Comparison of ENCODE assay signal across 8 mouse cellular contexts in genomic region chr17:26932839-26933398, GRCm38 (mm10). TPM values are rescaled to one million over a fixed set of nuclear protein-coding genes. Genes with fewer than 3 reads are reported as not detected.
DNase-seq lines count a peak whose midpoint lies in the region; ATAC-seq and TF ChIP-seq lines count a peak whose summit lies in the region.

TSS of gene Phf1 (plus strand) at chr17:26933052.

- no peaks in the 10 kb centered on the region for H3K9me3 ChIP-seq in lung, embryonic 14.5 days (ENCODE audit: low read depth, low read length)

- TF ChIP-seq CTCF in lung, embryonic 14.5 days (IDR thresholded peaks at IDR 0.05; ENCODE audit: low read depth) = no peak

- peak; percentile 97 for DNase-seq in Muller cell, postnatal 12 days (ENCODE audit: inconsistent ontology term)
- peak; percentile 95 for DNase-seq in cerebellum, adult 9-10 months
- peak; percentile 90 to 95 for DNase-seq in layer of hippocampus, adult 8-10 months (ENCODE audit: low spot score in 2 of 2)
- DNase-seq in lung, embryonic 14.5 days = peak; percentile 96
- peak; percentile 96 for DNase-seq in testis, postnatal 14 days (ENCODE audit: low spot score)

- no peaks in the 10 kb centered on the region for H3K27me3 ChIP-seq in lung, embryonic 14.5 days (ENCODE audit: insufficient read depth, low read length)

- peak within 1 kb of the TSS; percentile 73 for H3K9ac ChIP-seq in lung, embryonic 14.5 days

- peak; percentile 74 for ATAC-seq in frontal cortex, adult (ENCODE audit: low TSS enrichment)
- ATAC-seq in hematopoietic stem cell, adult 5-6 weeks (replicated peaks in 1 of 2; ENCODE audit: insufficient read depth in 1 of 2, low FRiP score in 2 of 2, low TSS enrichment in 1 of 2, low read depth in 1 of 2, poor library complexity in 2 of 2, severe bottlenecking in 2 of 2) = peak; percentile 77 to 91
- ATAC-seq in lung, embryonic 14.5 days (ENCODE audit: insufficient read depth) = peak; percentile 89
- ATAC-seq in neutrophil, adult 5-6 weeks (ENCODE audit: extremely low read depth, insufficient number of reproducible peaks, low FRiP score, poor library complexity, severe bottlenecking) = peak; percentile 86

- H3K4me3 ChIP-seq in lung, embryonic 14.5 days (ENCODE audit: low read depth, low read length) = peak within 1 kb of the TSS; percentile 64

- H3K4me2 ChIP-seq in lung, embryonic 14.5 days = peak within 1 kb of the TSS; percentile 86

- under 1% methylated on average over 43 of the region's 43 CpGs for WGBS in lung, embryonic 14.5 days

- H3K36me3 ChIP-seq in lung, embryonic 14.5 days (ENCODE audit: insufficient read depth) = peaks cover 65% of the 10 kb centered on the region

- peak within 1 kb of the TSS; percentile 75 for H3K27ac ChIP-seq in lung, embryonic 14.5 days (ENCODE audit: low read depth)

- H3K4me1 ChIP-seq in lung, embryonic 14.5 days (ENCODE audit: insufficient read depth) = 0 out of 2 replicates have a peak, but pooled peaks cover 4% of the 10 kb centered on the region

RNA-seq across cellular contexts. Expression of gene Phf1, which starts in this region (rescaled TPM):
- total RNA-seq in hematopoietic stem cell, adult 5-6 weeks (2017) = 8.3 and 10.3 TPM in 2 replicates
- total RNA-seq in layer of hippocampus, adult 8-10 months (2022) = 10 to 100 TPM; 37.0 to 40.3 (median 37.5) TPM
- polyA plus RNA-seq in lung, embryonic 14.5 days (2014; fragmentation: Nextera tagmentation; extraction: Ambion mirVana) = 5.1 and 7.5 TPM in 2 replicates
- total RNA-seq in neutrophil, adult 5-6 weeks (2017) = 80.8 and 95.3 TPM in 2 replicates

Comparison
In these comparisons a context has a peak if more than half of its experiments do, and no peak if none do; other contexts are left out.
1. Peak in every context shown above with its lines: DNase-seq, ATAC-seq, H3K4me3 ChIP-seq and H3K27ac ChIP-seq.